Mouse (Mus musculus) fat pad, adult 2 months (tissue): ENCODE measurements around the gene Gm26727.
"Not testable (repeated sequence)": the region's sequence is repeated elsewhere in the genome, so short reads cannot be mapped to it uniquely, and the experiment has no call there.

Source experiments
- DNase-seq: peaks from one replicate; pipeline ENCODE4 v3.0.0-alpha.2; 2011; ENCODE audit warnings: low read depth, low spot score; ENCODE audit errors: extremely low read depth

Gene Gm26727

DNA sequence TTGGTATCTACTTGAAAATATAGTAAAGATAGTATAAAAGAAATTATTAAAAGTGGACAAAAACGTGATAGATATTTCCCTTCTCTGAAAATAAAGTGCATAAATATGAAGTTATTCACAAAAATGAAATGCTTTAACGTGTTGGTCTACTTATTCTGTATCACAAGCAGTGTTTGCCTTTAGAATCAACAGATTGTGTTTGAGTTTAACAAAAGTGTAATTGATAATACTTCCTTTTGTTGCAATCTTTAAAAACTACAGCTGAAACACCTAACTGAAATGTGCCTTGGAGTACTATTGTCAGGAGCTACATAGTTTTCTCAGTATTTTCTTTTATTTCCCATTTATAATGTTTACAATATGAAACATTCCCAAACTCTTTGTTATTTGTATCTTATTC is at the start of gene Gm26727:
Gene Gm26727 (minus strand): TSS at position 101 of the 400 bp plus-strand sequence.
- DNase-seq = no peak

DNA sequence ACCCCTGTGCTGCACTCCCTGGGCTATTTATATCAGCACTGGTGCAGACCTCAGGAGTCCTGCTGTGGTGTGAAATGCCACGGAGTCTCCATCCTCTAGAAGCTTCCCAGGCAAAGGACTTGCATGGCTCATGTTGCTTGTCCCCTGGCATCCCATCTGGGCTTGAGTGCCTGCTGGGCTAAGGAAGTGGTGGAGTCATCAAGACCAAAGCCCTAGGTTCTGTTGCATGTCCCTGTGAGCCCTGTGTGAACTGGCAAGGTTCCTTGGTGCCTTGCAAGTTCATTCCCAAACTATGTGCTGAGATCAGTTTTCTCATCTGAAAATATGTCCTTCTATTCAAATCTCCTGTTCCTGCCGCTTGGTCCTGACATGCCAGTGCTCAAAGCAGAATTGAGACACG is 48.1 kb upstream of the Gm26727 start:
- no peak for DNase-seq

DNA sequence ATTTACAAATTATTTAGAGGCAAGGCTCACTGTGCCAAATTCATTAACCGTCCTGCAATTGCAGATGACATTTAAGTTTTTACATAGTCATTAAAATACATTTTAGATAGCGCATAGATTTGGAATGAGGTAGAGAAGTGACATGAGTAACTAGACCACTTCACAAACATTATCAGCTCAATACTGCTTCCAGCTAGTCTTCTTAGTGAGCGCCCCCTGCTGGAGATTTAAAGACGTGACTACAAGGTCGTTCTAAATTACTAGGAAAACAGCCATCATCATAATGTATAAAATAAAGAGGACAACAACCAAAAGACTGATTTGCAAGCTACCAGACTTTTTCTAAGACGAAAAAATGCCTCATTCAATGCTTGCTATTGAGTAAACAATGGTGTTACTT is 44.8 kb upstream of the Gm26727 start:
- no peak for DNase-seq

GRCm38 (mm10) chr2:67470030-67470429 is 37.0 kb upstream of the Gm26727 start:
- DNase-seq = not testable (repeated sequence)

DNA sequence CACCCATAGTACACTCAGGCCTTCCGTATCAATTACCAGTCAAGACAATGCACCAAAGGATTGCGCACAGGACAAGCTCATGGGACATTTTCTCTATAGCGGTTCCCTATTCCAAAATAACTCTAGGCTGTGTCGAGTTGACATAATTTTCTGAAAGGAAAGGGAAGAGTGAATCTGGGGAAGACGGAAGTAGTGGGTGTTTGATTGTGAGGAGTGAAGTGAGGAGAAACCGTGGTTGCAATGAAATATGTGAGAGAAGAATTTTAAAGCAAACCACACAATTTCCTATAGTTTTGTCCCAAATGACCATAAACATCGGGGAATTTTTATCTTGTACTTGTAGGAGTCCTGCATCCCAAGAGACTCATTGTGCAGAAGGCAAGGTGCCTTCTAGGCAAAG is 34.1 kb upstream of the Gm26727 start:
- DNase-seq = no peak

- no peak for DNase-seq
Observed at GRCm38 (mm10) chr2:67460857-67461256, 27.9 kb upstream of the Gm26727 start.

- no peak for DNase-seq
Observed at GRCm38 (mm10) chr2:67447206-67447605, 14.2 kb upstream of the Gm26727 start.

DNA sequence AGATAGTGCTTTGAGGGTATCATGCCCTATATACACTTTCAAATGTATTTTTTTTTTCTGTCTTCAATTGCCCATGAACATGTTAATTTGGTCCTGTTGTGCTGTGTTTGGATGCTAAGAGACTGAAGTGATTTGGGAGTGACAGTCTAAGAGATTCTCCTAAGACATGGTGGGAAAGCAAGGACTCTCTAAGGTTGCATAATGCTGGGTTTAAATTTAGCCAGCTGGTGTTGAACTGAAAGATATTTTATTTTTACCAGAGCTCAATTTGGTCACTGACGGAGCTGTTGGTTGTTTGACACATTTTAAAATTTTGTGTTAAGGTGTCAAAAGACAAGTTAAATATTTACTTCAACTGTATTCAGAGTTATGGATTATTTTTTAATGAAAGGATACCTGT is 13.8 kb upstream of the Gm26727 start:
- no peak for DNase-seq

- DNase-seq = no peak
Observed at GRCm38 (mm10) chr2:67445780-67446179, 12.8 kb upstream of the Gm26727 start, which contains the start of gene Xirp2. TSS of gene Xirp2 (plus strand) at chr2:67446002.

DNA sequence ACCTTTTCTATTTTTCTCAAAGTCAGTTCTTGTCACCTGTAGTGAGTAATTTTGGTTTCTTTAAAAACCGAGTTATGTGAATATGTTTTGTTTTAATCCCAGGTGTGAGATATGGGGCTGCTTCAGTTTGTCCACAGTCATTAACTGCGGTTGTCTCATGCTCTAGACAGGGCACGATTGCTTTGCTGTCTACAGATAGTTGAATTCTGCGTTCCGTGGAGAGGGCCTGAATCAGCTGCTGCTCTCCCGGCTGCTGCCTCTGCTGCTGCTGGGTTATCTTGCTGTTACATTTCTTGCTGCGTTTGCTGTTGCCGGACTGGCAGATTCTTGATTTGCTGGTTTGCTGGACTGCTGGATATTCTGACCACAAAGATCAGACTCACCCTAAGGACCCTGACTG is 5.3 kb upstream of the Gm26727 start:
- no peak for DNase-seq

GRCm38 (mm10) chr2:67422799-67423198 is 10.2 kb downstream of the Gm26727 start:
- no peak for DNase-seq

DNA sequence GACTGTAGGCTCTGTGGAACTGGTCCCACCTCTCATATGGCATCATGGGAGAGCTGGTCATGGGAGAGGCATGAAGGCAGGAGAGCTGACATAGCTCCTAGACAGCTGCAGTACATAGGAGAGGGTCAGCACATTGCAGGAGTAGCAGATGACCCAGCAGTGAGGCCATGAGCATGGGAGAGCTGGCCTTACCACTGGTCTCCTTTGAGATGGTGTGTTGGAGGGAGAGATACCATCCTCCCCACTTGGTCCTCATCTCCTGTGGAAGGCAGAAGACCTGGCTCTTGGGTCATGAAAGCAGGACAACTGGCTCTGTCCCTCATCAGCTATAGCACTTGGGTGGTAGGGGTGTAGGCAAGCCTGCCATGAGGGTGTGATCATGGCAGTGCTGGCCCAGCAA is 12.1 kb downstream of the Gm26727 start:
- no peak for DNase-seq

DNA sequence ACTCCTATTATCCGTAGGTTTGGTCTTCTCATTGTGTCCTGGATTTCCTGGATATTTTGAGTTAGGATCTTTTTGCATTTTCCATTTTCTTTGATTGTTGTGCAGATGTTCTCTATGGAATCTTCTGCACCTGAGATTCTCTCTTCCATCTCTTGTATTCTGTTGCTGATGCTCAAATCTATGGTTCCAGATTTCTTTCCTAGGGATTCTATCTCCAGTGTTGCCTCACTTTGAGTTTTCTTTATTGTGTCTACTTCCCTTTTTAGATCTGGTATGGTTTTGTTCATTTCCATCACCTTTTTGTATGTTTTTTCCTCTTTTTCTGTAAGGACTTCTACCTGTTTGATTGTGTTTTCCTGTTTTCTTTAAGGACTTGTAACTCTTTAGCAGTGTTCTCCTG is 19.6 kb downstream of the Gm26727 start, which contains the start of gene Gm21830:
Gene Gm21830 (plus strand): TSS at position 301 of the 400 bp plus-strand sequence.
- DNase-seq = not testable (repeated sequence)
